Mouse (Mus musculus) embryonic fibroblast, embryonic 13.5 days (primary cell): ENCODE results near the gene Cdh1. TPM values are rescaled to one million over a fixed set of nuclear protein-coding genes. Genes with fewer than 3 reads are reported as not detected.
"Not testable (repeated sequence)": the region's sequence is repeated elsewhere in the genome, so short reads cannot be mapped to it uniquely, and the experiment has no call there.

Source experiments
- H3K27ac ChIP-seq: 2 replicates; pipeline ENCODE4 v1.5.1; 2012; ENCODE audit warnings: low read length, control low read depth, inconsistent platforms; ENCODE audit not compliant: insufficient read depth
- H3K4me1 ChIP-seq: 2 replicates; pipeline ENCODE4 v1.6.1; 2011; ENCODE audit warnings: low read length; ENCODE audit not compliant: control insufficient read depth, insufficient read depth
- H3K4me3 ChIP-seq: 2 replicates; pipeline ENCODE4 v1.5.1; 2011; ENCODE audit warnings: mild to moderate bottlenecking, control low read depth, low read length; ENCODE audit not compliant: insufficient read depth
- CTCF ChIP-seq: IDR thresholded peaks from 2 replicates; pipeline ENCODE4 v1.5.1; 2011; ENCODE audit warnings: mild to moderate bottlenecking, control low read depth, low read length, moderate library complexity, borderline replicate concordance; ENCODE audit not compliant: insufficient read depth
- POLR2A ChIP-seq: IDR thresholded peaks from 2 replicates; pipeline ENCODE4 v1.6.1; 2011; ENCODE audit warnings: low read depth, mild to moderate bottlenecking, control low read depth, low read length, moderate library complexity
- polyA plus RNA-seq: library from polyadenylated mRNA; stranded (reverse); fragments of >200 nt; gene quantifications from 2 replicates; pipeline ENCODE4 v1.2.4, GENCODE M21; 2011; ENCODE audit warnings: low read depth; ENCODE audit not compliant: missing spikeins, insufficient read length

Cdh1 gene
- polyA plus RNA-seq, 1 experiment: not detected

DNA sequence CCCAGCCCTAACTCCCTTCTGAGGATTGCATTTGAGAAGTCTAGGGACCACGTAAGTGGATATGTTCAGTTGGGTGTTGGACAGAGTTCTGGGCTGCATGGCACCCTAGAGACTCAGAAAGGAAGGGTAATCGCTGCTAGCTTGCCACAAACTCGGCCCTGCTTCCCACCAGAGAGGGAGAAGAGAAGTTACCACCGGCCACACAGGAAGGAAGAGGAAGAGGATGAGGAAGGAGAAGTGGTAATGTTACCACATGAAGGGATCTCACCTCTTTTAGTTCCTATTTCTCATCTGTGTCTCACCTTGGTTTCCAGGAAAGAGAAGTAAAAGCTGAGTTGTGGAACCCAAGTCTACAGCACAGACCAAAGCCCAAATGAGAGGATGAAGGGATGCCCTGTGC, 28.9 kb upstream of the Cdh1 start:
- TF ChIP-seq CTCF (no peak), POLR2A (no peak)
- Histone ChIP-seq H3K27ac (no peak overlapping the region), H3K4me1 (peaks cover 4% of the 10 kb centered on the region; the same call in 1 of the 2 replicates), H3K4me3 (no peak overlapping the region)

DNA sequence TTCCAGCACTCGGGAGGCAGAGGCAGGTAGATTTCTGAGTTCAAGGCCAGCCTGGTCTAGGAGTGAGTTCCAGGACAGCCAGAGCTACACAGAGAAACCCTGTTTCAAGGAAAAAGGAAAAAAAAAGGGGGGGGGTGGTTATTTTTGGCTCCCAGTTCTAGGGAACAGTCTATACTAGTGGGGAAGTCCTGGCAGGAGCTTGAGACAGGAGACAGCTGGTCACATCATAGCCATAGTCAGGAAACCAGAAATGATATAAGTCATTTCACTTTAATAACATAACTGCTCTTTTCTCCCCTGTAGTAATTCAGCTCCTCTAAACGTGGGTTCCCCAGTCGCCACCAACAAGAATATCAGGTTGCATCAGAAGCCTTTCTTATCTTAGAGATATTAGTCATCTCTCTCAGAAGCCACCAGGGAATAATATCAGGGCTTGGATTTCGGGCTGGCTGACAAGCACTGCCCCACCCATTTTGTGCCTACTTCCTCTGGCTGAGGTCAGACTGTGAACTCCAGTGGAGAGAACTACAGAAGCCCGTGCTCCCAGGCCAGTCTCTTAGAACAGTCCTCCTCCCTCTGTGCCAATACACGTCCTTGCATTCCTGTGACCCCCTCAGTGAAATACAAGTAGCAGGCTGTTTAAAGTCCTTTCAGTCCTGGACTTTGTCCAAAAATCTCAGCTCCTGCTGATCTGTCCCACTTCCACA, 26.1 kb upstream of the Cdh1 start:
- H3K4me1 ChIP-seq: peaks cover 4% of the 10 kb centered on the region; the same call in 1 of the 2 replicates
- H3K4me3 ChIP-seq: no peak overlapping the region
- peak overlapping the region; percentile 39 for H3K27ac ChIP-seq
- TF ChIP-seq CTCF (no peak), POLR2A (no peak)

DNA sequence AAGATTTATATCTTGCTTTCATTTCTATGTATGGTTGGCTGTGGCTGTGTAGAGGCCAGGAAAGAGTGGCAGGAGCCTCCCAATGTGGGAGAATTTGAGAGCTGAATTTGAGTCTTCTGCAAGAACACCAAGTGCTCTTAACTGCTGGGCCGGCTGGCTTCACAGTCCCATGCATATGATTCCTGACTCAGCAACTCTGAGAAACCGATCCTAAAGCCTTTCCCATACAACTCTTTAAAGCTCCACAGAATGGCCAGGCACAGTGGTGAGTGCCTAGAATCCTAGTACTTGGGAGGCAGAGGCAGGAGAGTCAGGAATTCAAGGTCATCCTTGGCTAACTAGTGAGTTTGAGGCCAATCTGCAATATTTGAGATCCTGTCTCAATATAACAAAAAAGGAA, 23.6 kb upstream of the Cdh1 start:
- no peak for TF ChIP-seq CTCF
- TF ChIP-seq POLR2A: no peak
- peaks cover 4% of the 10 kb centered on the region; the same call in 1 of the 2 replicates for H3K4me1 ChIP-seq
- H3K27ac ChIP-seq: no peak overlapping the region
- H3K4me3 ChIP-seq: no peak overlapping the region

DNA sequence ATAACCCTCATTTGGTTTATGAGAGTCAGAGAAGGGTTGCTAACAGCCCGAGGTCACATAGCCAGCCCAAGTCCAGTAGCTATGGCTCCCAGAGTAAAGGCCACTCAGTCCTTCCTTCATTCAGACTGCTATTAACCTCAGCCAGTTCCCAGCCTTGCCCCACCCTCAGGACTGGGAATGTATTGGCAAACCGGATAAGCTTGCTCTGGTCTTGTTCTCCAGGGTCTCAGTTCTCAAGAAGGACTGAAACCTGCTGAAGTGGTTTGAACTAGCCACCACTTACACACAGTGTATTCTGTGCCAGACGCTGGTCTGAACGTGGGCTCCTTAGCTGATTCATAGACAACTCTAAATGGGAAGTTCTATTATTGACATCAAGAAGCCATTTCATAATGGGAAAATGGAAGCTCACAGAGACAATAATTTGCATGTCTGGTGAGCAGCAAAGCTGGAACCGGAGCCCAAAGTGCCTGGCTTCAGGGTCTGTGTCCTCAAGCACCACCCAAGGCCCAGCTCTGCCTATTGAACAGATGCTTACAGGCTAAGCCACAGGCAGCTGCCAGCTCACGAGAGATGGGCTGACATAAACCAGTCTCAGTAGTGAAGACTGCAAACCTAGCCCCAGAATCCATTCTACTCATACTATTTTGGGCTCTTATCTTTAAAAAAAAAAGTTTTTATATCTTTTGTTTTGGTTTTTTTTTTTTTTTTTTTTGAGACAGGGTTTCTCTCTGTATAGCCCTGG, 21.6 kb upstream of the Cdh1 start:
- Histone ChIP-seq H3K4me3 (no peak overlapping the region), H3K4me1 (peaks cover 4% of the 10 kb centered on the region; the same call in 1 of the 2 replicates), H3K27ac (no peak overlapping the region)
- TF ChIP-seq POLR2A (no peak), CTCF (no peak)

DNA sequence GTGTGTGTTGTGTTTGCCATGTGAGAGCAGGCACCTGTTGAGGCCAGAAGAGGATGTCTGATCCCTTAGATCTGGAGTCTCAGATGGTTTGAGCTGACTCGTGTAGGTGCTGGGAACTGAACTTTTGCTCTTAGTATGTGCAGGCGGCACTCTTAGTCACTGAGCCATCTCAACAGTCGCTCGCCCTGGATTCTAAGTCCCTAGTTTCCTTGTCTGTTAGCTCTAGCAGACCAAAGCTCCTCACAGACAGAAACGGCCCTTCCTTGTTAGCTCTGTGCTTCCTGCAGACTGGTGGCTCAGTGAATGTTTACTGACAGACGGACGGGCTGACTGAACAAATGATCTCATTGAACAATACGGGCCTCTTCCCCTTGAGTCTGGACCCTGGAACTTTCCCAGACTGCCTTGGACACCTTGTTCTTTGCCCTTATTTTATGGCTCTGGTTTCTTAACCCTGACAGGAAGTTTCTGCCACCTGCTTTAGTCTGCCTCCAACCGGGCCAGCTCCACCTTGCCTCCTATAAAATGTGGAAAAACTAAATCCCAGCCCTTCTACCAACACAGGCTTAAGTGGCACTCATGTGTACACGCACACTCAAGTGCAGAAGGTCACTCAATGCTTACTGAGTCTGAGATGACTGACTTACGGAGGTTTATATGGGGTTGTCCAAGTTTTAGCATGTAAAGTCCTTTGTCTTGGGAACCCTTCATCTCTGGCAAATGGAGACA, 18.0 kb upstream of the Cdh1 start:
- no peak overlapping the region for H3K4me3 ChIP-seq
- no peak overlapping the region for H3K27ac ChIP-seq
- H3K4me1 ChIP-seq: no peaks in the 10 kb centered on the region
- no peak for TF ChIP-seq CTCF

DNA sequence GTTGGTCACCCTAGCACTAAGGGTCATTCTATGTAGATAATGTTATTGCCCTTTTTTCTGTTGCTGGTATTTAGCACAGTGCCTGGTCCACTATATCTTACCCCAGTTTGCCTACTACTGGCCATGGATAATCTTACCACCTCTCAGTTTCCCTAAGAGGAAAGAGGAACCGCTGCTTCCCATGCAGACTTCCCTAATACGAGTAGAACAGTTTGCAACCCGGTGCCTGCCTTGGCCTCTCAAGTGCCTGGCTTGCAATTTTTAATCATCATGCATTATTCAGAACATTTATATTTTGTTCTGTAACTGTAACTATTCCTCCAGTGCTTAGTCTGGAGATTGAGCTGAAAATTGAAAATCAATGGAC, 17.5 kb upstream of the Cdh1 start:
- H3K4me1 ChIP-seq: no peaks in the 10 kb centered on the region
- no peak for TF ChIP-seq POLR2A
- no peak for TF ChIP-seq CTCF
- H3K4me3 ChIP-seq: no peak overlapping the region
- no peak overlapping the region for H3K27ac ChIP-seq

DNA sequence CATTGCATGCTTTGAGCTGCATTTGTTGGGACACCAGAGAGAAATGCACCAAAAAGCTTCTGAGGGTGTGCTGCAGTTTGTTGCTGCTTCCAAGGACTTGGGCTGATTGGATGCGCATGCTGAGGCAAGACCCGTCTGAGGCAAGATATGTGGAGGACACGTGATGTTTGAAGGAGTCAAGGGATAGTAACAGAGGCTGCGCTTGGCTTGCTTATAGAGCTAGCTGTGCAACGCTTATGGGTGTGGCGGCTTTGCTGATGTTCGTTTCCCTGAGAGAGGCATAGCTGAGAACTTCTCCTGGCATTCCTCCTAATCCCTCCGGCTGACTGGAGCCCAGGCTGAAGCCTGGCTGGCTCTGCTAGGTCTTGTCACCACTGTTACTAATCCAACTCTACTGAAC, 16.3 kb upstream of the Cdh1 start:
- Histone ChIP-seq H3K27ac (no peak overlapping the region), H3K4me1 (no peaks in the 10 kb centered on the region), H3K4me3 (no peak overlapping the region)
- TF ChIP-seq POLR2A (no peak), CTCF (no peak)

DNA sequence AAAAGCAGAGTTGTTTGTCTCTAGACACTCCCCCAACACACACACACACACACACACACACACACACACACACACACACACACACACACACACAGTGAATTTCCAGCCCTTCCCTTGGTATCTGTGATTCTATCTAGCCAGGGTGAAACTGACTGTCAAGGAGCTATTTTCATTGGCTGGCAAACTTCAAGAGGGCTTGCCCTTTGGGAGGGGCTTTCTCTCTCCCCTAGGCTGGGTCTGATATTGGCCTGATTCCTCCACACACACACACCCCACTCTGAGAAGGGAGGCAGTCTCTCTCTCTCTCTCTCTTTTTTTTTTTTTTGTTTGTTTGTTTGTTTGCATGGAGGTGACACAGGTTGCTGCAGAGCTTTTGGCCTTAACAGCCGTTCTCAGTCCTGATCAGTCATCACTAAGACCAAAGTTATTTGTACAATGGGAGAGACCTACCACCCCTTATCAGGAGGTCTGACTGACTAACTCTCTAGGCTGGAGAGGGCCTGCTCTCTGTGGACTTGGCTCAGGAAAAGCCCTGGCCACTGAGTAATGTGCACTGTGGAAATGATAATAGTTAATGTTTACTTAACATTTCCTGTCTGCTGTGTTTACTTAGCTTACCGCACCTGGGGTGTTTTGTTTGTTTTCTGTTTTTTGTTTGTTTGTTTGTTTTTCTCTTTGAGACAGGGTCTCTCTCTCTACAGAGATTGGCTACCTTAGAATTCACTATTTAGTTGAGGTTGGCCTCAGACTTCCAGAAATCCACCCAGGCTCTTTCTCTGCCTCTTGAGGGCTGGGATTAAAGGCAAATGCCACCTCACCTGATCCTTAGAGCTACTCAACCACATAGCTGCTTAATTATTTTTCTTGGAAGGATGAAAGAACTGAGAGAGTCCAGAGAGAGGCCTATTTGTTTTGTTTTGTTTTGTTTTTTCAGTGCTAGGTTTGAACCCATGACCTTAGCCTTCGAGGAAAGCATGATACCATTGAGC, 14.4 kb upstream of the Cdh1 start:
- TF ChIP-seq CTCF: no peak
- no peak overlapping the region for H3K4me3 ChIP-seq

DNA sequence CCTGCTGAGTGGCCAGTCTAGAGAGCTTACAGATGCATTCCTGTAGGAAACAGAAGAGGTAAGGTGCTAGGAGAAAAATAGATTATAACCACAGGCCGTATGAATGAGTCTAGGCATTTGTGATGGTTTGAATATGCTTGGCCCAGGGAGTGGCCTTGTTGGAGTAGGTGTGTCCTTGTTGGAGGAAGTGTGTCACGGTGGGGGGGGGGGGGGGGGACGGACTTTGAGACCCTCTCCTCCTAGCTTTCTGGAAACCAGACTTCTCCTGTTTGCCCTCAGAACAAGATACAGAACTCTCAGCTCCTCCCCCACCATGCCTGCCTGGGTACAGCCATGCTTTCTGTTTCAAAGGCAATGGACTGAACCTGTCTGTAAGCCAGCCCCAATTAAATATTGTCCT, 10.7 kb upstream of the Cdh1 start:
- TF ChIP-seq CTCF: no peak
- TF ChIP-seq POLR2A: no peak
- H3K4me3 ChIP-seq: no peak overlapping the region
- H3K4me1 ChIP-seq: no peaks in the 10 kb centered on the region
- no peak overlapping the region for H3K27ac ChIP-seq

More for the DNA sequence above, 14.4 kb upstream of the Cdh1 start:
- Histone ChIP-seq H3K27ac (no peak overlapping the region), H3K4me1 (no peaks in the 10 kb centered on the region)

DNA sequence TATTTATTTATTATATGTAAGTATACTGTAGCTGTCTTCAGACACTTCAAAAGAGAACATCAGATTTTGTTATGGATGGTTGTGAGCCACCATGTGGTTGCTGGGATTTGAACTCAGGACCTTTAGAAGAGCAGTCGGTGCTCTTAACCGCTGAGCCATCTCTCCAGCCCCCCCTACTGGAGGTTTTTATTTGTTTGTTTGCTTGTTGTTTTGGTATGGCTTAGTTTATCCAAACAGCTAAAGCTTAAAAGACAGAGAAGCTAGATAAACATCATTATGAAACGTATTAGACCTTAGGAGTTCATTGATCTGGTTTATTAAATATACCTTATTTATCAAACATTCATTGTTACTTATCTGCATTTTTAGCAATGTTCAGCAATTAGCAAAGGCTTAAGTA, 7.5 kb upstream of the Cdh1 start:
- H3K4me3 ChIP-seq, H3K27ac ChIP-seq, H3K4me1 ChIP-seq: not testable (repeated sequence)
